Mouse (Mus musculus): ENCODE data around the gene Klf16.
A peak's percentile ranks its signal among the peaks of the same experiment; 100 is the strongest.
"Not testable (repeated sequence)": the region's sequence is repeated elsewhere in the genome, so short reads cannot be mapped to it uniquely, and the experiment has no call there.

Gene Klf16

GRCm38 (mm10) chr10:80606306-80606705 is 29.2 kb upstream of the Klf16 start:
- no peak for DNase-seq (ENCODE audit: extremely low spot score)

- DNase-seq (ENCODE audit: extremely low spot score), result not testable (repeated sequence)
These were observed 28.6 kb upstream of the Klf16 start, which contains the start of gene Gm49322 for GRCm38 (mm10) chr10:80605721-80606120. Gm49322 (plus strand) TSS chr10:80606021.

- no peak for DNase-seq (ENCODE audit: extremely low spot score)
These were observed 27.9 kb upstream of the Klf16 start for GRCm38 (mm10) chr10:80604988-80605387.

GRCm38 (mm10) chr10:80604001-80604509 is 26.9 kb upstream of the Klf16 start:
- no peak for DNase-seq (ENCODE audit: extremely low spot score)

- no peak for DNase-seq (ENCODE audit: extremely low spot score)
These were observed 26.2 kb upstream of the Klf16 start for GRCm38 (mm10) chr10:80603364-80603763.

- peak; percentile 97 for DNase-seq (ENCODE audit: extremely low spot score)
These were observed 25.7 kb upstream of the Klf16 start, which contains the start of the genes Scamp4 and Adat3 for GRCm38 (mm10) chr10:80602698-80603325. Scamp4 (plus strand) TSS chr10:80602872. Adat3 (plus strand) TSS chr10:80602880.

GRCm38 (mm10) chr10:80596318-80596717 is 19.2 kb upstream of the Klf16 start:
- DNase-seq (ENCODE audit: extremely low spot score), result no peak

GRCm38 (mm10) chr10:80589879-80590854 is 13.0 kb upstream of the Klf16 start, which contains the start of gene Abhd17a:
Abhd17a (minus strand) TSS chr10:80590341.
- DNase-seq (ENCODE audit: extremely low spot score), result peak; percentile 98

GRCm38 (mm10) chr10:80589127-80589878 is 12.2 kb upstream of the Klf16 start:
- no peak for DNase-seq (ENCODE audit: extremely low spot score)

- DNase-seq (ENCODE audit: extremely low spot score), result no peak
These were observed 10.2 kb upstream of the Klf16 start for GRCm38 (mm10) chr10:80587305-80587657.

- no peak for DNase-seq (ENCODE audit: extremely low spot score)
These were observed 9.5 kb upstream of the Klf16 start for GRCm38 (mm10) chr10:80586407-80587304.

GRCm38 (mm10) chr10:80585581-80585980 is 8.5 kb upstream of the Klf16 start:
- no peak for DNase-seq (ENCODE audit: extremely low spot score)

GRCm38 (mm10) chr10:80584642-80585552 is 7.8 kb upstream of the Klf16 start:
- no peak for DNase-seq (ENCODE audit: extremely low spot score)

GRCm38 (mm10) chr10:80584045-80584488 is 6.9 kb upstream of the Klf16 start:
- no peak for DNase-seq (ENCODE audit: extremely low spot score)

- DNase-seq (ENCODE audit: extremely low spot score), result no peak
These were observed 5.9 kb upstream of the Klf16 start for GRCm38 (mm10) chr10:80583047-80583446.

GRCm38 (mm10) chr10:80578911-80579310 is 1.8 kb upstream of the Klf16 start:
- peak; percentile 60 for DNase-seq (ENCODE audit: extremely low spot score)

- peak; percentile 87 for DNase-seq (ENCODE audit: extremely low spot score)
These were observed 1.1 kb upstream of the Klf16 start for GRCm38 (mm10) chr10:80578131-80578750.

GRCm38 (mm10) chr10:80576351-80577194 is 548 bp downstream of the Klf16 start:
- peak; percentile 67 for DNase-seq (ENCODE audit: extremely low spot score)
